Mouse (Mus musculus): ENCODE measurements around the gene Mmadhc. TPM values are rescaled to one million over a fixed set of nuclear protein-coding genes. Genes with fewer than 3 reads are reported as not detected.
A peak's percentile ranks its signal among the peaks of the same experiment; 100 is the strongest.

The Mmadhc gene
- 33.9 and 40.6 TPM in 2 replicates for total RNA-seq (2017)

DNA sequence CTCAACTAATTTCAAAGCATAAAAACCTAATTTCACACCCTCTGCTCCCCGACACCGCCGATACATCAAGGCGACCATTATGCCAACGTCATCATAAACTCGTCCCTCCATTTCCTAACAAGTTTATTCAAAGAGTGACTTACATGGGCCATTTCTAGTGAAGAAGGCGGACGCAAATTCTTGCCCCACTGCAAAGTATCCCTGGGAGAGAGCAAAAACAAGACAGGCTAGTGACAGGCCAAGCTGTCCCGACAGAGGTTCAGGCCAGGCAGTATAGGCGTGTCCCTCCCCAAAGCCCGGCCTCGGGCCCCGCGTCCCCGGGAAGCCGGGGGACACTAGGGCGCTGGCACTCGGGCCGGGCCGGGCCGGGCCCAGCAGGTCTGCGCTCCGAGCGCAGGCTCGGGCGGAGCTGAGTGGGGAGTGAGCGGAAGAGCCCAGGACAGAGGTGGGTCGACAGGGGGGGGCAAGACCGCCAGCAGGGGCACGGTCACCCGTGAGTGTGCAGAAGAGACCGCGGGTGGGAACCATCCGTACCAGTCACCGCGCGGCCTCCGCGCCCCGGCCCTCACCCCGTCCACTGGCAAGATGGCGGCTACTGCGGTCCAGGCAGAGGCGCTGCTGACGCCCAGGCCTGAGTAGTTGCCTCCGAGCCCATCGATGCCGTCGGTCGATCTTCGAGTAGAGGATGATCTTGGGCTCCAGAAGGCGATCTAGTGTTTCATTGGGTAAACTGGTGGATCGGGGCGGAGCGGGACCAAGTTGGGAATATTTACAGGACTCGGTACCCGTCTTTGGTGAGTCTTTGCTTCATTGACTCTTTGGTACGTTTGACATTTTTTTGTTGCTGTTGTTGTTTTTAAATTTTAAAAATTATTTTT, at the start of gene Mmadhc:
Mmadhc (minus strand) TSS at position 693 of the 878 bp plus-strand sequence.
- ATAC-seq (ENCODE audit: extremely low read depth, insufficient number of reproducible peaks, low FRiP score, poor library complexity, severe bottlenecking), result peak; percentile 98

DNA sequence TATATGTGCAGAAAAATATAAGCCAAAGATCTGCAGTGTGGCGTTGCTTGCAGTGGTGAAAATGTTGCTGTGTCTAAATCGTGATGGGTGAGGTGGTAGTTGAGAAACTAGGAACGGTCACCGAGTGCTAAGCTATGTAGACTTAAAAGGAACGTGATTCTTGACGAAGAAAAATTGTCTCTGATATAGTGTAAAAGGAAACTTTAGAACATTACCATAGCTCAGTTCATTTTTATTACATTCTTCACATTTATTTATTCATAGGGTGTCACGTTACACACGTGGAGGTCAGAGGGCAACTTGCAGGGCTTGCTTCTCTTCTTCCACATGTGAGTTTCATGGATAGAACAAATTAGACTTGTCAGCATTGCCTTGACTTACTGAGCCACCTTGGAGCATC, 47.0 kb upstream of the Mmadhc start:
- ATAC-seq (ENCODE audit: extremely low read depth, insufficient number of reproducible peaks, low FRiP score, poor library complexity, severe bottlenecking), result no peak

DNA sequence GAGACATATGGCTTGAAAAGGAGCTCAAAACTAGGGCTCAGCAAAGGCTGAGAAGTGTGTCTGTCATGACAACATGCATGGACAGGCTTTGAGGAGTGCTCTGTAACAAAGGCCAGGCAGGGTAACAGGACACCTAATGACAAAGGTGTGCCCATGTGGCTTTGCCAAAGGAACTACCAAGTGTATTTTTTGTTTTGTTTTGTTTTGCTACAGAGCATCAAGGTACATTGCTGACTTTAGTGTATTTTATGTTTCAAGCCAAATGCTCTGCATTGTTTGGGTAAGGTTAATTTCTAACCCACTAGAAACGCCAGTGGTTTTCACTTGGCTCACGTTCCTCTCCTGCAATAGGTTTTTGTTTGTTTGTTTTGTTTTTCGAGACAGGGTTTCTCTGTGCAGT, 42.5 kb upstream of the Mmadhc start:
- ATAC-seq (ENCODE audit: extremely low read depth, insufficient number of reproducible peaks, low FRiP score, poor library complexity, severe bottlenecking), result no peak

DNA sequence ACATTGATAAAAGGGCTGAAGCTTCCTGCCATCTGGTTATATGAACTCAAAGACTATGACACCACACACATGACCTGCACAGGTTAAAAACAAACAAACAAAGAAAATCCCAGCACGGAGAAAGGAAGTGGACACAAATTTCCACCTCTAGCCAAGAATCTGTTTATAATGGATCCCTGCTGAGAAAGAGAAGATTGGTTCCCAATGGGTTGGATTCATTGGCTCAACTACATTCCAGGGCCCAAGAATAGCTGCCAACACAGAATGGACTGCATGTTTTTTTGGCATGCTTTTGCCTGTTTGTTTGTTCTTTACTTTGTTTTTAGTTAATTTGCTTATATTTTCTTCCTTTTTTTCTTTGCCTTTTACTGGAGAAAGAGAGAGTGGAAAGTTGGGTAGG, 41.0 kb upstream of the Mmadhc start:
- no peak for ATAC-seq (ENCODE audit: extremely low read depth, insufficient number of reproducible peaks, low FRiP score, poor library complexity, severe bottlenecking)

DNA sequence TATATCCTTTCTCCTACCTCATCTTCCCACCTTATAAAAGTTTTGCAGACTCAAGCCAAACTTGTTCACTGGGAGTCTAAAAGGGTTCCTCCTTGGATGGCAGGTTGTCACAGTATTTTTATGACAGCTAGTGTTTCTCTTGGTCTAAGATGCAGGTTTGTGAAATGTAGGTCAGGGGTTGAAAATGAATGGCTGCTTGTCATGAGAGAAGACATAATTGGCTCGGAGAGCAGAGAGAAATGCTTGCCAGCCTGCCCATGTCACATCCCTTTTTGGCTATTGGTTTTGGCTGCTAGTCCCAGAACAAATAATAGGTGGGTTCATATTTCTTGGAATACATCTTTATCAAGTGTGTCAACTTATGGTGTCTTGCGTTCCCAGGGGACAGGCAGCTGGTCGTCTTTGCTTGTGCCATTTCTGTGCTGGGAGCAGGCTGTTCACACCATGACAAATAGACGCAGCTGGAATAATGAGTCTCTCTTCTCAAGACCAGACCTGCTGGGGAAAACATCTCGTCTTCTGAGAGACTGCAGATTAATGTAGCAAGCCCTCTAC, 35.2 kb upstream of the Mmadhc start:
- ATAC-seq (ENCODE audit: extremely low read depth, insufficient number of reproducible peaks, low FRiP score, poor library complexity, severe bottlenecking), result no peak

DNA sequence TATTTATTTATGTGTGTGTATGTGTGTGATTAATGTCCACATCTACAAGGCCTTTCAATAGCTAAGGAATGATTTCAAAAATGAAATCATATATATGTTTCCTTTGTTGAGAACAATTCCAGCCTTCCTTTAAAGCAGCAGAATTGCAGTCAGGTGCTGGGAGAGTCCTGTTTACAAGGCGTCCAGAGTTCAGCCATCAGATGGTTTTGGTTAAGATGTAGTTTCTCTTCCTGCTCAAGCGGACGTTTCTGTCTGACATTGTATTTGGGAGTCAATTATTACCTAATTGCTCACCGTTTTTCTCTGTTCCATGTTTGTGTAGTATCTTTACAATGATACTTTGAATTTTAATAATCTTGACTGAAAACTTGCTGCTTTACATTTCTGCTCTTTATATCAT, 31.6 kb upstream of the Mmadhc start:
- ATAC-seq (ENCODE audit: extremely low read depth, insufficient number of reproducible peaks, low FRiP score, poor library complexity, severe bottlenecking), result no peak

DNA sequence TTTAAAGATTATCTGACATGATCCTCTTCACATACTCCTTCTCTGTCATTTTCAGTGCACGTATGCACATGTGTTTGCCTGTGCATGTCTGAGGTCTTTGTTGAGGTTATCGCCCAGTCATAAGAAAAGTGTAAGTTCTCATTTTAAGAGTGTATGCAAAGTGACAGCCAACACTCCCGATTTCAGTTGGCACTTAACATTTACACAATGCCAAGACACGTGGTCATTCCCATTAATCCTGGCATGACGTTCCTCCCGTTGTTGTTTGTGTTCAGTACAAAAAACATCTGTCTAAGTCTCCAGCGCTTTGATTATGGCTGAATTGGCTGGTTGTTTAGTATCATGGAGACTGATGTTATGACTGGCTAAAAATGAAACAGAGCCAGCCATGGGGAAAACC, 28.2 kb upstream of the Mmadhc start:
- ATAC-seq (ENCODE audit: extremely low read depth, insufficient number of reproducible peaks, low FRiP score, poor library complexity, severe bottlenecking), result no peak

DNA sequence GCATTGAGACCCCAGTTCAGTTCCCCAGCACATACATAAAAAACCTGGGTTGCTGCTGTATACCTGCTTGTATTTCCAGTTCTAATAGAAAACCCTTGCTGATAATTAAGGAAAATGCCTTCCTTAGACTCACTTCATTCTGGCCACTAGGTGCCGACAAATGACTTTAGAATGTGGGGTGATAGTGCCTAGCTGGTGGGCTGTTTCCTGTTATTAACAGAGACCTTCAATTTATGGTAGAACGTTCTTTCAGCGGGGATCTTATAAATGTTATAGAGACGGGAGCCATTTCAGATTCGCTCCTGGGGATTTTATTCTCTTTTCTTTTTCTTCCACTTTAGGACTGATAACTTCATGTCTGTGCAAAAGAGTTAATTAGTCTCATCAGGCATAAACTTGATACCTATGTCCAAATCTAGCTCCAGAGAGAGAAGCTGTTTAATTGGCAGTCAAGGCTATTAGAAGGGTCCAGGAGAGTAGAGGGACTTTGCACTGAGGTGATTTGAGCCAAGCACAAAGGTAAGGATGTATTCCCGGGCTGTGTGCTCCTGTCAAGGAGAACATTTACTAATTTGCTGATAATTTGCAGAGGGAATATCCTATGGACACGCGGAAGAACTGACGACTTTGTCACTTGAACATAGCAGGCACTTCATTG, 10.2 kb upstream of the Mmadhc start:
- peak; percentile 55; the same call in 1 of the 2 replicates for ATAC-seq (ENCODE audit: extremely low read depth, insufficient number of reproducible peaks, low FRiP score, poor library complexity, severe bottlenecking)

DNA sequence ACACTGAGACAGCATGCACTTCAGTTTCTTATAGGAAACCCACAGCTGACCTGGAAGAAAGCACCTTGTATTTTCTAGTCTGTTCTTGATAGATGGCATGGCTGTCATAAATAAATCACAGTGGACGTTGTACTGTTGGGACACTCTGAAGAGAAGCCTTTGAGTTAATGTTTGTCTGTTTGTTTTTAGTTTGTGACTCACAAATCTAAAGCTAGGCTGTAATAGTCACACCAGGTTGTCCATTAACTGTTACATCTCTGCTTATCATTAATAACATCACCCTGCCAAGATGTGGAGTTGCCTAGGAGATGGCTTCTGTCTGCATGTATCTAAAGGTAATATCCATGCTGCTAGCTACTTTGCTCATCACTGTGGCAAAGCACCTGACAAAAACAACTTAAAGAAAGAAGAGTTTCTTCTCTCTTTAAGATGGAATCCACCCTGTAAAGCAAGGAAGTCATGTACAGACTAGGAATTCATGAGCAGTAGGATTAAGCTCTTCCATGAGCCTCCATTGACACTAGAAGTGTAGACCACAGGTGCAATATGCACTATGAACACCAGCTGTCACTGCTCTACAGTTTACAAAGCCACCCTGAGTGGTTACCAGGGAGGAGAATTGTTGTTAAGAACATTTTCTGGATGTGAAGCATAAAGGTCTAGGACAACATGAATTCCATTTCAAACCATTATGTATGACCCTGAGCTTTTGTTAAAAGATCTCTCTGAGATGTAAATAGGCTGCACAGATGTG, 8.4 kb upstream of the Mmadhc start:
- no peak for ATAC-seq (ENCODE audit: extremely low read depth, insufficient number of reproducible peaks, low FRiP score, poor library complexity, severe bottlenecking)

DNA sequence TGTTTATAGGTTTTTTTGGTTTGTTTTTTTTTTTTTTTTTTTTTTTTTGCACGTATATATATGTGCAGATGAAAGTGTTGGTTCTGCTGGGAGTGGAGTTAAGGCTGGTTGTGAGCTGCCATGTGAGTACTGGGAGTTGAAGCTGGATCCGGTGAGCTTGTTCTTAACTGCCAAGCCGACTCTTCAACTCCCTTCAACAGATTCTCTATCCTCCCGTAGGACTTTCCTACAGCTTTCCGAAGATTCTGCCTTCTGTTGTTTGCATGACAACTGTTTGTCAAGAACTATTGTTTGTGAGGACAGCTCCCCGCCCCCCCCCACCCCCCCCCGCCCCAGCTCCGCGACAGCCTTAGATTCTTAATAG, 368 bp upstream of the Mmadhc start:
- no peak for ATAC-seq (ENCODE audit: extremely low read depth, insufficient number of reproducible peaks, low FRiP score, poor library complexity, severe bottlenecking)

DNA sequence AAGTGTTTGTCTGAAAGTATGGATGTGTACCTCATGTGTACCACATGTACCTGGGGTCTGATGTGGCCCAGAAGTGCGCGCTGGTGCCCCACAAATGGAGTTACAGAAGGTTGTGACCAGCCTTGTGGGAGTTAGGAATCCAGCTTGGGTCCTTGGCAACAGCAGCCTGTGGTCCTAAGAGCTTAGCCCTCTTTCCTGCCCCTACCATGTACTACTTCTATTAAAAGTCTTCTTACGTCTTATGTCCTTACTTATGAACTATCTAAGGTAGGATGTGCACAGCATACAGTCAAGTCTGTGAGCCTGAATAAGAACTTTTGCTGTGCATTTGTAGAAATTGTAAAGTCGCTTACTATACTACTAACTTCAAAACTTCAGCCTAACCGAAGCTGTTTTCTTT, 1.0 kb downstream of the Mmadhc start:
- no peak for ATAC-seq (ENCODE audit: extremely low read depth, insufficient number of reproducible peaks, low FRiP score, poor library complexity, severe bottlenecking)

DNA sequence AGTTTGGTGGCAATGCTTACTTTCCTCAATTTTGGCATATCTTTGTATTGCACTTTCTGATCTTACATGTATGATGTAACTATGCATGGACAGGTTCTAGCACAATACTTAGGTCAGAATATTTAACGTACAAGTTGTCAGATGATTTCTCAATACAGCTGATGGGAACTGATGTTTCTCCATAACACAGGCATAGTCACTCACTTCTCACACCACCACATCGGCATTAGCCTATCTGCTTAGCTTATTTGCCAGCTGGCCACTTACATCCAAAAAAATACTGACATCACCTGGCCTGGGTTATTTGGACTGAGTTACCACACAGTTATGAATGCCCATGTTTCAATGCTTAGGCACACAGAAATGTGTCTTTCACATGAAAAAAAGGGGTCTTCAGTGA, 2.5 kb downstream of the Mmadhc start:
- no peak for ATAC-seq (ENCODE audit: extremely low read depth, insufficient number of reproducible peaks, low FRiP score, poor library complexity, severe bottlenecking)

DNA sequence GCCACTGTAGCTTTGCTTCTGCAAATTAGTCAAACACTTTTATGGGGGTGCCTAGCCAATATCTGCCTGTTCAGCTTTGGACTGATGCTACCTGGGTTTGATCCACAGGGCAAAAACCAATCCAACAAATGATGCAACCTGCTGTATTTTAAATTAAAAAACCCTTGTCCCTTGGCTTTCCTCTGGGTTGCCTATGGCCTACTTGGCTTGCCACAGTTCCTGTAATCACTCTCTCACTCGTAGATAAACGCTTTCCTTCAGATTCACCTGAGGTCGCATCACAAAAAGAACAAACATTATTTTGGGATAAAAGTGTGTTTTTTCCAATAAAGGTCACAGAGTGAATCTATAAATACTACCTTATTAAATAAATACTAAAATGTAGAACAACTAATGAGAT, 3.0 kb downstream of the Mmadhc start:
- ATAC-seq (ENCODE audit: extremely low read depth, insufficient number of reproducible peaks, low FRiP score, poor library complexity, severe bottlenecking), result no peak

DNA sequence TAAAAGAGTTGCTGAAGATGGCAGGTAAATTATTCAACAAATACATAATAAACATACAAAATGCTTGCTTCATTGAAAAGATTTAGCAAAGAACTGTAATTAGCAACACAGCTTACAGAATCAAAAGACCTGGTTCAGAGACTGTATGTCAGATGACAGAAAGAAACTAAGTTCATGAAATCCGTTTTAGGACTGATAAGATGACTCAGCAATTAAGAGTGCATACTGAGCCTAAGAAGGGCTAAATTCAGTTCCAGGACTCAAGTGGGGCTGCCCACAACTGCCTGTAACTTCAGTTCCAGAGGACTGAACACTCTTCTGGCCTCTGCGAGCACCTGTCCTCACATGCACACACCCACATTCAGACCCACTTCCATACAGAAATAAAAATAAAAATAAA, 4.7 kb downstream of the Mmadhc start:
- ATAC-seq (ENCODE audit: extremely low read depth, insufficient number of reproducible peaks, low FRiP score, poor library complexity, severe bottlenecking), result no peak

DNA sequence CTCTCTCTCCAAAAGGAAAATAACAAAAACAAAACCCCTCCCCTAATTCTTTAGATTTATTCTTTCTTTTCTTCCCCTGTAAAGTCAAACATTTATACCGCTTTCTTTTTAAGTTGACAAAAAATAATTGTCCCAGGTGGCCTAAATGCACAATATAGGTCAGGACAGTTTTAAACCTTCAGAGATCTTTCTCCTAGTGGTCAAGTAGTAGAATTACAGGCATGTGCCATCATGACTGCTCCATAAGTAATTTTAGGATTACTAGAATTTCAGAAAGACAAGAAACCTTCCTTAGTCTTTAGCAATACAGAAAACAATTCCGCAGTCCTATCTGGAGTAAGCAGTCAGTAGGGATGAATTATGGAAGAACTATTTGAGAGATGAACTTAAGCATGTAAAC, 5.8 kb downstream of the Mmadhc start:
- ATAC-seq (ENCODE audit: extremely low read depth, insufficient number of reproducible peaks, low FRiP score, poor library complexity, severe bottlenecking), result no peak

DNA sequence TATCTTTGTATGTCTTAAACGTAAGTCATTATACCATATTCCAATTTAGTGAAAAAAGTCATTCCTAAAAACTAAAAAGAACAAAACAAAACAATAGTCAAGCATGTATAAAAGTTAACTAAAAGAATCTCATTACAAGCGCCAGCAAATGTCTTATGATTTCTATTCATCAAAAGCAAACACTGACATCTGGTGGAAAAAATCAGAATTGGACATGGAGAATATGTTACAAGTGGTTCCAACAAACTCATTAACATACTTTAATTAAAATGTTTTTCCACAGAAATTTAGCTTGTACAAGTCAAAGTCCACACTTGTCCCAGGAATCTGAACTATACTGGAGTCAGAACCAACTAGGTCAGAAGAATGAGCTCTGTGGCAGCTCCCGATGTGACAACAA, 11.8 kb downstream of the Mmadhc start:
- no peak for ATAC-seq (ENCODE audit: extremely low read depth, insufficient number of reproducible peaks, low FRiP score, poor library complexity, severe bottlenecking)

DNA sequence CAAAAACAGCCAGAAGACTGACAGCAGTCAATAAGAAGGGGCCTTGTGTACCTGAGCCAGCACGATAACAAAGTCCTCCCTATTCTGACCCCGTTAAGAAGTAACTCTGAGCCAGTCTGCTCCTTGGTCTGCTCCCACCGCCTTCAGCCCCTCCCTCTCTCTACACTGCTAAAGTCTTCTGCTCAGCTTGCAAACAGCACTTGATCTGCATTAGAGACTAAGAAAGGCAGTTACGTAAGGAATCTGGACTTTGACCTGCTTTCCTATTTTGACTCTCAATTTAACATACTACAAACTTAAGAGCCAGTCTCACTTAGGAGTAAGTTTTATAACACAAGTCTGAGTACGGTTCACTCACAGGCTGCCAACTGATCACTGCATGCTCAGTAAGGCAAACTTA, 12.6 kb downstream of the Mmadhc start:
- ATAC-seq (ENCODE audit: extremely low read depth, insufficient number of reproducible peaks, low FRiP score, poor library complexity, severe bottlenecking), result no peak

DNA sequence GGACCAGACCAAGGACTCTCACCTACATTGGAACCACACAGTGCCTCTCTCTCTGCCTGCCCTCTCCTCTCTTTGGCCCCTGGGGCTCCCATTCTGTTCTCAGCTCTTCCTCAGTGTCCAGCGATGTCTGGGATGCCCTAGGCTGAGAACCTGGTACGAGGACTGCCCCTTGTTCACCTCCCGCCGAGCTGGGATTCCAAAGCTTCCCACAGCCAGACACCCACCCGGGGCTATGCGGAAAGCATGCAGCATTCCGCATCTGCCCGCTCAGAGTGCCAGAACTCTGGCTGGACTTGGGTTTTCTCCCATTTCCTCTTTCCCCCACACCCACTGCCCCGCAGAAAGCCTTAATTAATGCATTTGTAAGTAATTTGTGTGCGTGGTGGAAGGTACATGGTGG, 19.9 kb downstream of the Mmadhc start:
- no peak for ATAC-seq (ENCODE audit: extremely low read depth, insufficient number of reproducible peaks, low FRiP score, poor library complexity, severe bottlenecking)

DNA sequence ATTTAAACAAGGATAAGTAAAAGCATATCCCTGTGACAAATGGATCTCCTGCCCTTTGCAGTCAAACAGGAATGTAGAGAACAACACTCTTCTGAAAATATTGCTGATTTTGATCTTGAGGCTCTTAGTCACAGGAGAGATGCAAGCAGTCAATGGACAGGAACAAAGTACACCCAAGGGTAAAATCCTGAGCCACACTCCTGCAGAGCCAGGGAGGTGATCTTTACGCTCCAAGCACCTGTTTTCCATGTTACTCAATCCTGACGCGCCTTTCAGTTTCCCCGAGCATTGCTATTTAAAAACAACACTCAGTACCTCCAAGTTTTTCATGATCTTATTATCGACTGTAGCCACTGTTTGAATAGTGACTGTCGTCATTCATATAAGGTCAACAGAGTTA, 23.2 kb downstream of the Mmadhc start:
- no peak for ATAC-seq (ENCODE audit: extremely low read depth, insufficient number of reproducible peaks, low FRiP score, poor library complexity, severe bottlenecking)

DNA sequence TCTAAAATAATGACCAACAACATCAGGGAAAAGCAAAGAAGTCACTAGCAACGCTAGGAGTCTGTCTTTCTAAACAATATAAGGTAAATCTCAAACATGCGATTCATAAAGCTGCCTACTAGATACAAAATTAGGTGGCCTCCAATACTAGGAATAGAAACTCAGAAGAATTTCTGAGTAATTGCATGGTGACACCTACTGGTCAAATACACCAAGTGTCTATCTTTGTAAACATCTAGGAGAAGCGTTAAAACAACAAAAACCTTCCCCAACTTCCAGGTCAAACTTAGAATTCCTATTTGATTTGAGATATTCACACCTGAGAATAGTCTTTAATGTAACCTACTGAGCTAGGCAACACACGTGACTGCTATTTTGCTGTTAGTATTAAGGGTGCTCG, 24.4 kb downstream of the Mmadhc start:
- ATAC-seq (ENCODE audit: extremely low read depth, insufficient number of reproducible peaks, low FRiP score, poor library complexity, severe bottlenecking), result no peak

Data from neutrophil, adult 5-6 weeks (primary cell).